Mouse (Mus musculus) heart, postnatal 0 days (tissue): Measurements from ENCODE around the gene Tvp23b.

Experiments used
- CTCF ChIP-seq: IDR thresholded peaks from 2 replicates; pipeline ENCODE4 v1.5.1; 2016; ENCODE audit warnings: antibody characterized with exemption, control low read depth, low read depth
- EP300 ChIP-seq: IDR thresholded peaks from 2 replicates; pipeline ENCODE4 v1.6.1; 2016; ENCODE audit warnings: antibody characterized with exemption, low read depth

GRCm38 (mm10) chr11:62951012-62951411 lies 71.8 kb downstream of the Tvp23b start, which contains the start of gene Cdrt4:
- TF ChIP-seq CTCF (no peak), EP300 (no peak)
